In genomic region chr11:111957721-111958287, GRCm38 (mm10) we compare ENCODE assay signal across 31 mouse cellular contexts.
DNase-seq lines count a peak whose midpoint lies in the region; ATAC-seq lines count a peak whose summit lies in the region.
"Had no signal": no experiment of that assay in that cellular context is flagged by ENCODE, and none has a peak within 500 bp of the region (broad histone marks: within the 10 kb centered on the region; RNA-seq: fewer than 3 reads in every experiment).

No protein-coding gene starts in this region.

- DNase-seq in MN1 (ENCODE audit: low spot score): peak; percentile 19
- DNase-seq in NIH3T3 (ENCODE audit: low read depth): peak; percentile 11
- DNase-seq in limb, embryonic 10.5 days (ENCODE audit: low spot score): no peak
- DNase-seq in right cerebral cortex, postnatal 25 days: no peak
- no peak for DNase-seq in thymus, postnatal 4 days
- DNase-seq: adrenal gland, postnatal 25 days; B cell, adult 2 months; cerebellum, adult 2 months; cerebellum, postnatal 14 days; gastrocnemius, postnatal 14 days; heart, adult 11 months; kidney, adult 8-10 months; kidney, postnatal 4 days; layer of hippocampus, adult 9-11 months; right cerebral cortex, adult 18-20 months; right cerebral cortex, postnatal 4 days; thymus, adult 2 months; thymus, postnatal 36 days had no signal

- no peak overlapping the region for H3K4me3 ChIP-seq in embryonic facial prominence, embryonic 13.5 days
- H3K4me3 ChIP-seq in limb, embryonic 10.5 days: no peak overlapping the region
- H3K4me3 ChIP-seq: embryonic facial prominence, embryonic 12.5 days; erythroblast, embryonic 14.5 days; forebrain, embryonic 13.5 days; heart, embryonic 10.5 days; heart, embryonic 15.5 days; liver, embryonic 15.5 days; lung, embryonic 15.5 days; midbrain, embryonic 10.5 days; midbrain, embryonic 15.5 days; neural tube, embryonic 15.5 days had no signal

- ATAC-seq in embryonic facial prominence, embryonic 13.5 days (ENCODE audit: insufficient number of reproducible peaks, insufficient read depth, low FRiP score, low TSS enrichment, low read depth): no peak
- ATAC-seq: forebrain, embryonic 13.5 days; intestine, embryonic 16.5 days; midbrain, embryonic 15.5 days had no signal

- 36% methylated on average over 5 of the region's 5 CpGs for WGBS in embryonic facial prominence, embryonic 13.5 days
- 65% methylated on average over 5 of the region's 5 CpGs for WGBS in limb, embryonic 10.5 days

- H3K4me2 ChIP-seq in embryonic facial prominence, embryonic 13.5 days: no peak overlapping the region
- H3K4me2 ChIP-seq: embryonic facial prominence, embryonic 12.5 days; forebrain, embryonic 13.5 days; heart, embryonic 15.5 days; liver, embryonic 15.5 days; lung, embryonic 15.5 days; midbrain, embryonic 15.5 days; neural tube, embryonic 15.5 days had no signal

- peaks cover 13% of the 10 kb centered on the region for H3K4me1 ChIP-seq in embryonic facial prominence, embryonic 13.5 days
- peaks cover 43% of the 10 kb centered on the region for H3K4me1 ChIP-seq in limb, embryonic 10.5 days
- H3K4me1 ChIP-seq: embryonic facial prominence, embryonic 12.5 days; forebrain, embryonic 13.5 days; heart, embryonic 10.5 days; heart, embryonic 15.5 days; liver, embryonic 15.5 days; midbrain, embryonic 10.5 days; midbrain, embryonic 15.5 days had no signal

- H3K36me3 ChIP-seq in embryonic facial prominence, embryonic 13.5 days: no peaks in the 10 kb centered on the region
- H3K36me3 ChIP-seq in limb, embryonic 10.5 days: no peaks in the 10 kb centered on the region
- H3K36me3 ChIP-seq: embryonic facial prominence, embryonic 12.5 days; heart, embryonic 10.5 days; heart, embryonic 15.5 days; liver, embryonic 15.5 days; lung, embryonic 15.5 days; midbrain, embryonic 10.5 days; midbrain, embryonic 15.5 days; neural tube, embryonic 15.5 days had no signal

- no peak overlapping the region for H3K9ac ChIP-seq in embryonic facial prominence, embryonic 13.5 days
- H3K9ac ChIP-seq: embryonic facial prominence, embryonic 12.5 days; forebrain, embryonic 13.5 days; heart, embryonic 15.5 days; liver, embryonic 15.5 days; lung, embryonic 15.5 days; midbrain, embryonic 15.5 days; neural tube, embryonic 15.5 days had no signal

- H3K27me3 ChIP-seq in embryonic facial prominence, embryonic 13.5 days: no peaks in the 10 kb centered on the region
- no peaks in the 10 kb centered on the region for H3K27me3 ChIP-seq in limb, embryonic 10.5 days (ENCODE audit: low read depth, poor library complexity, severe bottlenecking)
- H3K27me3 ChIP-seq: embryonic facial prominence, embryonic 12.5 days; forebrain, embryonic 13.5 days; heart, embryonic 15.5 days; liver, embryonic 15.5 days; lung, embryonic 15.5 days; midbrain, embryonic 15.5 days; neural tube, embryonic 15.5 days had no signal

- H3K27ac ChIP-seq in embryonic facial prominence, embryonic 13.5 days: peak overlapping the region; percentile 78
- peak overlapping the region; percentile 53 for H3K27ac ChIP-seq in limb, embryonic 10.5 days
- H3K27ac ChIP-seq: embryonic facial prominence, embryonic 12.5 days; forebrain, embryonic 13.5 days; heart, embryonic 10.5 days; heart, embryonic 15.5 days; kidney, postnatal 0 days; liver, embryonic 15.5 days; lung, embryonic 15.5 days; midbrain, embryonic 10.5 days; midbrain, embryonic 15.5 days; neural tube, embryonic 15.5 days had no signal

- H3K9me3 ChIP-seq in embryonic facial prominence, embryonic 13.5 days: no peaks in the 10 kb centered on the region
- no peaks in the 10 kb centered on the region for H3K9me3 ChIP-seq in limb, embryonic 10.5 days (replicated peaks)
- H3K9me3 ChIP-seq: embryonic facial prominence, embryonic 12.5 days; forebrain, embryonic 13.5 days; heart, embryonic 10.5 days; heart, embryonic 15.5 days; liver, embryonic 15.5 days; lung, embryonic 15.5 days; midbrain, embryonic 10.5 days; midbrain, embryonic 15.5 days; neural tube, embryonic 15.5 days had no signal

Comparison
In these comparisons a context has a peak if more than half of its experiments do, and no peak if none do; other contexts are left out.
1. DNase-seq: peak in MN1 (single experiment) and NIH3T3 (single experiment); none in limb, embryonic 10.5 days (single experiment), right cerebral cortex, postnatal 25 days (single experiment) and thymus, postnatal 4 days (single experiment).